Mouse (Mus musculus): Measurements from ENCODE around the gene 9430015G10Rik.
"Not testable (repeated sequence)": the region's sequence is repeated elsewhere in the genome, so short reads cannot be mapped to it uniquely, and the experiment has no call there.

9430015G10Rik gene

GRCm38 (mm10) chr4:156097770-156098366, 11.9 kb upstream of the 9430015G10Rik start:
- no peak for DNase-seq (ENCODE audit: low spot score in 2 of 2)

DNA sequence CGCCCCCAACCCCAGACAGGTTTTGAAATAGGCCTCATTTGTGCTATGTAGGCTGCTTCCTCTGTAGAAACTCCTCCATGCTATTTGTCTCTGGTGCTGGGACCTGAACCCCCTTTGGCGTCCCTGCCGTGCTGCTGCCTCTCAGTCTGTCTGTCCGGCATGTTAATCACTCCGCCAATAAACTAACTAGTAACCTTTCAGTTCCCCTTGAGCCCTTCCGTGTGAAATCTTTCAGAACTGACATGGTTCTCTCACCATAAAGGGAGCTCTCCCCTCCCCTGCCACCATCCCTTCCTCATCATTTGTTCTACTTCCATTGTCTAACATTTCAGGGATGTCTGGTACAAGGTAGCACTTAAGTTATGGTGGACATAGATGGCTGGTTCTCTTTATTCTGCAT, 10.4 kb upstream of the 9430015G10Rik start:
- DNase-seq (ENCODE audit: low spot score in 2 of 2), result no peak

DNA sequence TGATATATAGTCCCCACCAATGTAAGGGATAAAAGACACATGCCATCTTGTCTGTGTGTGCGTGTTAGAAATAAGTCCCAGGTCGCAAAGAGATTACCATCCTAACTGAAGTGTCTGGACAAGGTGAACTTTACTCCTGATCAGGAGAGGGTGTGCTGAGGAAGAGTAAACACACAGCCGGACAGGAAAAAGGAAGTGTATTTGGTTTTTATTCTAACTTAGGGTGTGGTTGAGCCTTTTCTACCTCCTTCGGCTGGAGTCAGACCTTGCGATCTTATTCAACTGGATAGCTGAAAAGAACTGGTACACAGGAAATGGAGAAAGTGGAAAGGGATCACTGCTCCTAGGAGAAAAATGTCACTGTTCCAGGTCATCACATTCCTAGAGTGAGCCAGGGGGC, 9.3 kb upstream of the 9430015G10Rik start:
- no peak for DNase-seq (ENCODE audit: low spot score in 2 of 2)

- DNase-seq (ENCODE audit: low spot score in 2 of 2), result no peak
Measured at GRCm38 (mm10) chr4:156101481-156101903, 8.3 kb upstream of the 9430015G10Rik start.

DNA sequence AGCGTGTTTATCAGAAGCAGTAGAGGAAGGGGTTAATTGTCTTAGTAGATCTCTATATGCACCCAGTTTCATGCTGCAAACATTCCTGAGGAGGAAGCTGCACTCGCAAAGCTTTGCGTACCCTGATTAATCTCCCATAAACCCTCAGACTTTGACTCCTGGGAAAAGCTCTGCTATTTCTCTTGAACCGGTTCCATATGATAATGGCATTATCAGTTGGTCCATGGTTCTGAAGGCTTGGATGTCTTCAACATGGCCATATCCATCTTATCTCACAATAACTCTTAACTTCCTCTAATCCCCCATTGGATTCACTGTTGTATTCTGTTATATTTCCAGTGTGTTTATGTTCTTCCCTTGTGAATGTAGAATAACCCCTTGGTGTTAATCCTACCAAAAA, 6.4 kb upstream of the 9430015G10Rik start:
- no peak for DNase-seq (ENCODE audit: low spot score in 2 of 2)

DNA sequence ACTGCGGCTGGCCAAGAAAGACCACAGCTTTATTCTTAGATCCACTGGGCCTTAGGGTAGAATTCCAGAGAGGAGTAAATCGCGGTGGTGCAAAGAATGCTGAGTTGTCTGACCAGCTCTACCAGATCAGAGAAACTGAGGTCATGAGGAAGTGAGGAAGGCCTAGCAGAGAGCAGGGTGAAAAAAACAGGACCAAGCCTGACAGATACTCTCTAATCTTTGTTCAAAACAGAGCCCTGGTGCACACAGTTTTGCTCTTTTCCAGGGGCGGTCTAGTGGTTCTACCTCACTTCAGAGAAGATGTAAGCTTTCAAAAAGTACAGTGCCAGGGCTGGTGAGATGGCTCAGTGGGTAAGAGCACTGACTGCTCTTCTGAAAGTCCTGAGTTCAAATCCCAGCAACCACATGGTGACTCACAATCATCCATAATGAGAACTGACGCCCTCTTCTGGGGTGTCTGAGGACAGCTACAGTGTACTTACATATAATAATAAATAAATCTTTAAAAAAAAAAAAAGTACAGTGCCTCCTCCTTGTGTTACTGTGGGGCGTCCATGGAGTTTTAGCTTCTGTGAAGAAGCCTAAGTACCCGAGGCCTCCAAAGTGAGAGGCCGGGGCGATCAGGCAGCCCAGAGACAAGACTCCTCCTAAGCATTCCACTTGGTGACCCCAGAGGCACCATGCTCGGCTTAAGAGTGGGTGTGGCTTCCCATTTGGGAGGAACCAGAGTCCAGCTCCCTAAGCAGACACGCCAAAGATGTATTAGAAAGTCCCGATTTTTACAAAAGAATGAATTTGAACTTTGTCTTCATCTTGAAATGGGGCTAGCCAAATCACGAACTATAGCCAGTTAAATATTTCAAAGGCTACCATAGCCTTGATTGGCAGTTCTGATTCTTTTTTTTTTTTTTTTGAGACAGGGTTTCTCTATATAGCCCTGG, 906 bp upstream of the 9430015G10Rik start:
- DNase-seq (ENCODE audit: low spot score in 2 of 2), result peak; percentile 51 to 53

DNA sequence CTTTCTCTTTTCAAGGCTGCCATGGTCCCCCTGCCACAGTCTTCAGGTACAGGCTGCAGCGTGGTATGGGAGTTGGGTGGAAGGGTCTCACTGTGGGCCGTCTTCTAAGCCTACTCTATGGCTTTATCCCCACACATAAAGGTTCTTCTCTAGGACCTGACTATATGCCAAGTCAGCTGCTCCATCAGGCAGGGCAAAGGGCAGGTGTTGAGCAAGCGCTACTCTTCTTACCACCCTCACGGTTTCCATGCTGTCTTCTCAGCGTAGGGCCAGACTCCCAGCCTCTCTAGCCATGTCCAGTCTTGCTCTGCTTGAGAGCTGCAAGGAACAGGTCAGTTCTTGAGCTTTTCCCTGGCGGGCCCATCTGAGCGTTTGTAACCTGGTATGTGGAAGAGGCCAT, 14.3 kb downstream of the 9430015G10Rik start:
- DNase-seq (ENCODE audit: low spot score in 2 of 2), result no peak

GRCm38 (mm10) chr4:156125393-156125792, 15.6 kb downstream of the 9430015G10Rik start:
- no peak for DNase-seq (ENCODE audit: low spot score in 2 of 2)

GRCm38 (mm10) chr4:156126841-156127240, 17.1 kb downstream of the 9430015G10Rik start:
- no peak for DNase-seq (ENCODE audit: low spot score in 2 of 2)

- no peak for DNase-seq (ENCODE audit: low spot score in 2 of 2)
Measured at GRCm38 (mm10) chr4:156128746-156129145, 19.0 kb downstream of the 9430015G10Rik start.

GRCm38 (mm10) chr4:156130436-156130835, 20.7 kb downstream of the 9430015G10Rik start, which contains the start of gene Rnf223:
TSS of gene Rnf223 (plus strand) at chr4:156130513.
- DNase-seq (ENCODE audit: low spot score in 2 of 2), result no peak

DNA sequence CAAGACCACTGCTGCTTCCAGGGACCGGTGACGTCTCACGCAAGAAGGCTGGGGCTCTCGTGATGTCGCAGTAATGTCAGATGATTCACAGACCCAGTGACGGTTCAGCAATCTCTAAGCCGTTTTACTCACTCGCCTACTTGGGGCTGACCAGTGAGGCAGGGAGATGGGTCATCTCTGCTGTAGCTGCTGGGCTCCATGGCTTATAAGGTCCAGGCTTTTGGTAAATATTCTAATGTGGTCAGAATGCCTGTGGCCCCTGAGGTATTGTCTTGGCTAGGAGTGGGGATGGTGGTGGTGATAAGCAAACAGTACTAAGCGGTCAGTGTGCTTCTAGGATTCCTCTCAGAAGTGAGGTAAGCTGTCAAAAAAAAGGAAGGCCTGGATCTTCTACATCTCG, 21.2 kb downstream of the 9430015G10Rik start:
- no peak for DNase-seq (ENCODE audit: low spot score in 2 of 2)

GRCm38 (mm10) chr4:156133334-156133733, 23.6 kb downstream of the 9430015G10Rik start:
- no peak for DNase-seq (ENCODE audit: low spot score in 2 of 2)

GRCm38 (mm10) chr4:156133943-156134605, 24.3 kb downstream of the 9430015G10Rik start:
- DNase-seq (ENCODE audit: low spot score in 2 of 2), result no peak

DNA sequence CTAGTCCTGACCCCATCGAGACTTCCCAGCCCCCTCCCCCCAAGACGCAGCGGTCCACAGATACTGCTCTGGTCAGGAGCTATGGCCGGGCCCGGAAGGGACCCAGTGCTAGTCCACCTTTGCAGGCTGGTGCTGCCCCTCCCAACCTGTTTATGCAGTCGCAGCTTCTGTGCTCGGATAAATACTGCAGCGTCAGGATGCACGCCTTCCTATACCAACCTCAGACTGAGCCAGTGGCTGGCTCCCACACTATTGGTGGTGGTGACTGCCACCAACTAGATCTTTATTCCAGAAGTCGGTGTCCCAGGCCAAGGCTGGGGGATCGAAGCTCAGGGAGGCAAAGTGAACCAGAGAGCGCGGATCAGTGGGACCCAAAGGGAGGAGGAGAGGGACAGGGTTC, 25.3 kb downstream of the 9430015G10Rik start:
- no peak for DNase-seq (ENCODE audit: low spot score in 2 of 2)

DNA sequence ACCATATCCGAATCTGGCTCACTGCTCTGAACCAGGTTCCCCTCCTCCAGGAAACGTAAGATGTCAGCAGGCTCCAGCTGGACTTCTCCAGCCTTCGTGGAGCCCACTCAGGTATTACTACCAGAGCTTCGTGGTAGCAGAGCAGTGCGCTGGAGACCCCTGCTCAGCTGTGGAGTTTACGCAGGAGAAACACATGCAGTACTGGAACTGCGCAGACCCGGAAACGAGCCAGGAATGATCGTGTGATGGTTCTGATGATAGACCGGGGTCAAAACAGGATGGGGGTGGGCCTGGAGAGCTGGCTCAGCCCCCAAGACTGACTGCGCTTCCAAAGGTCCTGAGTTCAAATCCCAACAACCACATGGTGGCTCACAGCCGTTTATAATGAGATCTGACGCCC, 26.0 kb downstream of the 9430015G10Rik start:
- no peak for DNase-seq (ENCODE audit: low spot score in 2 of 2)

- DNase-seq (ENCODE audit: low spot score in 2 of 2), result no peak
Measured at GRCm38 (mm10) chr4:156136285-156137100, 26.7 kb downstream of the 9430015G10Rik start.

- not testable (repeated sequence) for DNase-seq (ENCODE audit: low spot score in 2 of 2)
Measured at GRCm38 (mm10) chr4:156150887-156151286, 41.1 kb downstream of the 9430015G10Rik start.

DNA sequence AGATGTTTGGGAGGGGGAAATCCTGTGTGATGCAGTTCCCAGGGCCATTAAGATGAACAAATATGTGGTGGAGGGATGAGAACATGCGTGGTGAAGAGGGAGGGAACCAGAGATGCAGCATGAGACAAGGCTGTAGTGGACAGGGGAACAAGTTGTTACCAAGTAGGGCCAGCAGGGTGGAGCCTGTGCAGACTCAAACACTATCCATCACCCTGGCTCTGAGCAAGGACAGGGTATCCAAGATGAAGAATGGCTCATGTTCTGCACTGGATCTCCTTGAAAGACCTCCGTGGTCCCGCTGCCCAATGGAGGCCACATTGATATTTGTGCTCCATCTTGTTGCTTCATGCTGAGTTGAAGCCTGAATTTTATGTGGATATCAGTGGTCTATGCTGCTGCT, 45.0 kb downstream of the 9430015G10Rik start:
- no peak for DNase-seq (ENCODE audit: low spot score in 2 of 2)

DNA sequence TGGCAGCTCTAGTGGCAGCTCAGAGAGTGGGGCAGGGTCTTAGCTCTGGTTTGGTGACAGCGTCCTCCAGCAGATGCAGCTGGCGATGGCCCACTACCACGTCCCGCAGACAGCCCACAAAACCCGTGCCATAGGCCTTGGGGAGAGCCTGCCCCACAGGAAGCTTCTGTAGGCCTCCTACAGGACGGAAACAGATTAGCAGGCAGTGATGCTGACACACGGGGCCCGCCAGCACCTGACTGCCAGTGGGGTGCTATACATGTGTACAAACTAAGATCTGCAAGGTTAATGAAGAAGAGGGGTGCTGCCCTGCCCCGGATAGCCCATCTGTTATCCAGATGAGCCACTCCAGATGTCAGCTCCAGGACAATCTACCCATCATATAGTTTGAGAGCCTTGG, 56.7 kb downstream of the 9430015G10Rik start:
- DNase-seq (ENCODE audit: low spot score in 2 of 2), result no peak

GRCm38 (mm10) chr4:156168611-156169010, 58.8 kb downstream of the 9430015G10Rik start:
- DNase-seq (ENCODE audit: low spot score in 2 of 2), result no peak

GRCm38 (mm10) chr4:156169129-156169528, 59.3 kb downstream of the 9430015G10Rik start:
- DNase-seq (ENCODE audit: low spot score in 2 of 2), result no peak

Data from heart, adult 9 months (tissue).